Mouse (Mus musculus): ENCODE results near the gene Arhgap25.

DNA sequence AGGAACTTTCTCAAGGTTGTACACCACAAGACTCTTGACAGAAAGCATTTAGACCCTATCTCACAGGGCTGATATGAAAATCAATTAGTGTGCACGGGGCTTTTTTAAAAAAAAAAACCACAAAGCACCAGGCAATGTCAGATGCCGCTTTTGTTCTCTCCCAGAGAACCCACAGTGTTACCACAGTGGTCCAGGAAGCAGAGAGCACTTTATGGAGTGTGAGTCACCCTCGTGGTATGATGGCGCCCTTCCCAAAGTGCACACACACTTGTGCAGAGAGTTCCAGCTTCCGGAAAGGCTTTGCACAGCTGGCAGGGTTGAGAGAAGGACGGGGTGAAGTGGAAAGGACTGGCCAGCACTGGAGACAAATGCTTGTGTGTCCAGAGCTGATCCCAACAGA is 49.4 kb upstream of the Arhgap25 start:
- TF ChIP-seq POLR2A (IDR thresholded peaks at IDR 0.05; ENCODE audit: low read depth, low read length) = no peak
- TF ChIP-seq CTCF (IDR thresholded peaks at IDR 0.05; ENCODE audit: extremely low read depth, insufficient read length, insufficient replicate concordance, low read depth, low read length) = no peak
